Mouse (Mus musculus) kidney, postnatal 14 days (tissue): ENCODE measurements around the gene Hist1h4f.

Experiments used
- DNase-seq: peaks from one replicate; pipeline ENCODE4 v3.0.0; 2022; ENCODE audit warnings: mixed read lengths

Gene Hist1h4f

DNA sequence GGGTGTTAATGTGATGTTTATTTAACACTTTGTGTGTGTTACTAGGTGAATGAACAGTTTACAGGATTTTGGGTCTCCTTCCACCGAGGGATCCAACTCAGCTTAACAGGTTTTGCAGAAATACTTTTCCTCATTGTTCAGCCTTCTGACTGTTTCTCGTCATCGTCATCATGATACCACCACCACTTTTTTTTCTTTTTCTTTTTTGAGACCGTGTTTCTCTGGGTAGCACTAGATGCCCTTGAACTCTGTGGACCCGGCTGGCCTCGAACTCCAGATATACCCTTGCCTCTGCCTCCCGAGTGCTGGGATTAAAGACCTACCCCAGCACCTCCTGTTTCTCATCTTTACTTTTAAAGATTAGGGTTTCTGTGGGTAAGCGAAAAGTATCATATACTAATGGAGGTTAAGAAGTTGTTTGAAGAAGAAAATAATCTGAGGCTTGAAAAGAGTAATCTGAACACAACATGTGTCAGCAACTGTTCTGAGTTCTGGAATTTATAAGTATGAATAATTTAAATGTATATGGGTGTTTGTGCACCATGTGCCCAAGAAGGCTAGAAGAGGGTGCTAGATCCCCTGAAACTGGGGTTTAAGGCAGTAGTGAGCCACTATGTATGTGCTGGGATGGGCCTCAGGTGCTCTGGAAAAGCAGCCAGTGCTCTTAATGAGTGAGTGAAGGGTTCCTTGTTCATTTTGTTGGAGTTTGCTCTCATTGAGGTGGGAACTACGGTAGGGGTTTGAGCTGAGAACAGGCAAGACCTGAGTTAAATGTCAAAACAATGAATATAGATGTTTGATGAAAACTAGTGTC is 19.0 kb downstream of the Hist1h4f start:
- no peak for DNase-seq

DNA sequence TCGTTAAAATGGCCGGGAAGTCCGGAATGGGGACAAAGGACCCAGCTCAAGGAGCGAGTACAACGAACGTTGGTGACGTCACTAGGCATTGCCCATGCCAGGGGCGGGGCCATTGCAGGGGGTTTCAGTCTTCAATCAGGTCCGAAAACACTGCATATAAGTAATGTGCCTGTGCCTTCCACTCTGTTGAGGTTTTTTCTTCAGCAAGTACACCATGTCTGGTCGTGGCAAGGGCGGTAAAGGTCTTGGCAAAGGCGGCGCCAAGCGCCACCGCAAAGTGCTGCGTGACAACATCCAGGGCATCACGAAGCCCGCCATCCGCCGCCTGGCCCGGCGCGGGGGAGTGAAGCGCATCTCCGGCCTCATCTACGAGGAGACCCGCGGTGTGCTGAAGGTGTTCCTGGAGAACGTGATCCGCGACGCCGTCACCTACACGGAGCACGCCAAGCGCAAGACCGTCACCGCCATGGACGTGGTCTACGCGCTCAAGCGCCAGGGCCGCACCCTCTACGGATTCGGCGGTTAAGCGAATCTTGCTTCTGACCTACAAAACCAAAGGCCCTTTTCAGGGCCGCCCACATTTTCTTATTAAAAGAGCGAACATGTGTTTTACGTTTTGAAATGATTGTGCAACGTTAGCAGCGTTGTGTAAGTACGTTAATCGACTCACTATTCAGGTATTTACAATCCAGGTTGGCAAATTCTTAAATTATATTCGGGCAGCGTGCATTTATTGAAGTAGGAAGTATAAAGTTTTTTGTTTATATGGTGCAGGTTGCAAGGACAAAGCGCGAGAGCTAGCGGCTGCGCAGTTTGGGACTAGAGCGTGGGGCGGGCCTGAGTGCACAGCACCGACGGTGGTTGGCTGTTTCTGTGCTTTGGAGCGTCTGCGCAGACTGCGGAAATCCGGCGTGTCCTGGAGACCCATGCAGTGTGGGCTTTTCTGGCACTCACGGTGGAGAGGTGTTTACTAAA is 20.3 kb downstream of the Hist1h4f start, which contains the start of gene Hist1h4h:
Hist1h4h (plus strand) TSS at position 150 of the 975 bp plus-strand sequence.
- DNase-seq = peak; percentile 98

DNA sequence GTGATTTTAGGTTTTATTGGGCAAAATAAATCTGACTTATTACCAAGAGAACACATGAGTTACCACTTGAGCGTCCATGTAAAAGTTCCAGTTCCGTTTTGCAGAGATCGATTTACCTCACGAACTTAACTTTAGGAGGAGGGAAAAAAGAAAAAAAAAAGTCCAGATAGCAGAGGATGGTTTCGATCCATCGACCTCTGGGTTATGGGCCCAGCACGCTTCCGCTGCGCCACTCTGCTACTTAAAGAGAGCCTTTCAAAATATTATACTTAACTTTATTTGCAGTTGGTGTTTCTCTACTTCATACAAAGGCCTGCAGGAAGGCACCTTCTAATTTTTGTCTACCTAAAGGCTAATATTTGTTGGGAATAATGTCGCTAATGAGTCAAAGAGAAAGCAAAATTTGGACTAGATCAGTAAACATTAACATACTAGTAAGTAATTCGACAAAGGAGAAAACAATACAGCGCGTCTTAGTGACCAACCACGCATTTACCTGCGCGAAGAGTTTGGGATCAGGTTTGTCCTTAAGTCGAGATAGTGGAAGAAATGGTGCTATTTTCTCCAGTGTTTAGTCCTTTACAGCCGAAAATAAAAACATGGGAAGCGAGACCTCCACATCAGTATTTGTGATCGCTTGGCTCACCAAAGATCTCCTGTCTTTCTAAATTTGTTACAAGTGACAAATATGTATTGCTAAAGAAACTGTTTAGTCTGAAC is 21.1 kb downstream of the Hist1h4f start:
- peak; percentile 75 for DNase-seq

DNA sequence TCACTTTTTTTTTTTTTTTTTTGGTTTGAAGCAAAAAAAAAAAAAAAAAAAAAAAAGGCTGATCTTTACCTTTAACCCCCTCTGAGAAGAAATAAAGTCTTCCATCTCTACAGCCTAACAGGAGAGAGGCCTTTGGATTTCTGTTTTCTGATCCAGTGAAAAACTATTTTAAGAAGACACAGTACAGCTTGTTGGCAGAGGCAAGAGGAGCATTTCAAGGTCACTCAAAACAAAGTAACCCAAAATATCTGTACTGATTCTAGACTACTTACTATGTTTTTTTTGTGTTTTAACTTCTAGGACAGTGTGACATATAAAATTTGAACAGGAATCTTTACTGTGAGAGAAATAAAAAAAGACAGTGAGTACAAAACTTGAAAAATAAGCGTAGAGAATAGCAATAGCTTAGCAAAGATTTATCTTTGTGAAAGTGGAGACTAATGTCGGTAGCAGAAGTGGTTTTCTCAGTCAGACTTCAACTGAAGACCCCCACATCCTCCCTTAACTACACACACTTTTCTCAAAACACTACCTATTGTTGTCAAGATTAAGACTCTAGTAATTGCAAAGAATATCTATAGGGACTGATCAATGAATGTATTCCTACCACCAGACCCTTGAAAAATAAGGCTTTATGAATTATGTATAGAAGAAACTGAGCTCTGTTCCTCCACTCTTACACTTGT is 21.8 kb downstream of the Hist1h4f start:
- DNase-seq = no peak

DNA sequence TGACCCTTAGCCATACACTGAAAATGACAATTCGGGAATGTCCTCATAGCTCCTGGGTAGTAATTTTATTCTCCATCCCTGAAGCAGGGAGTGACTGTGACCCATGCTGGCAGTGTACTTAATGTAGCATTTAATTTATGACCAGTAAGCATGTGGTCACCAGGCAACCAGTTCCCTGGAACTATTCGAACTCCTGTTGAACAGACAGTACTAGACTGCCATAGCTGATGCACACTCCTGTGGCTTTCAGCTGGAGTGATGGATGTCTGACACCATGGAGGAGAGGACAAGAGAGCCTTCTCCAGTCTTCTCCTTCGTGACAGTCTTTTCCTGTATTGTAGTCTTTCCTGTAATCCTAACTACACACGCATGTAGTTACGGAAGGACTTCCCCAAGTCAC is 22.4 kb downstream of the Hist1h4f start:
- DNase-seq = peak; percentile 29

DNA sequence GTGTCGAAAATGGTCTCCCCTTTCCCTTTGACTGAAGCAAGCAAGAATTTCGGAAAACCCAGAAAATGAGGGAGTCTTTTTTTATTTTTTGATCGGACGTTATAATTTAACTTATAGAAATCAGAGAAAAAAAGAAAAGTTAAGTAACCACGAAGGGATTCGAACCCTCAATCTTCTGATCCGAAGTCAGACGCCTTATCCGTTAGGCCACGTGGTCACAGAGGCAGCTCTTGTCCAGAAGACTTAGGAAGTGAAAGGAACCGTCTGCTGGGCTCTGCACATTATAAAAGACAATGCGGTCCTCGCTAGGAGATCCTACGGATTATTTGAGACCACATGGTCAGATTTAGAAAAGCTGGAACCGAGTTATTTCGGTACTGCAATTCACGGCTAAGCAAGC is 25.1 kb downstream of the Hist1h4f start:
- DNase-seq = peak; percentile 93

DNA sequence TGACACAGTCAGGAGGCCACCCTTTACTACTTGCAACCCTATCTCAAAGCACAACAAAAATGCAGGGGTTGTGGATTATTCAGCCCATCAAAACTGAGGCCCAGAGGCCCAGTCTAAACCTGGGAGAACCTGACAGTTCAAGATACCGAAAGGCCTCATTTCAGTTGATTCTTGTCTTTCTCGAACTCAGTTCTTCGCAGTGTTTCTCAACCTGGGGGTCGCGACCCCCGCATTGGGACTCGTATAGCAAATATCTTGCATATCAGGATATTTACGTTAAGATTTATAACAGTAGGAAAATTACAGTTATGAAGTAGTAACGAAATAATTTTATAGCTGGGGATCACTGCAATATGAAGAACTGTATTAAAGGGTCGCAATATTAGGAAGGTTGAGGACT is 25.5 kb downstream of the Hist1h4f start:
- no peak for DNase-seq

DNA sequence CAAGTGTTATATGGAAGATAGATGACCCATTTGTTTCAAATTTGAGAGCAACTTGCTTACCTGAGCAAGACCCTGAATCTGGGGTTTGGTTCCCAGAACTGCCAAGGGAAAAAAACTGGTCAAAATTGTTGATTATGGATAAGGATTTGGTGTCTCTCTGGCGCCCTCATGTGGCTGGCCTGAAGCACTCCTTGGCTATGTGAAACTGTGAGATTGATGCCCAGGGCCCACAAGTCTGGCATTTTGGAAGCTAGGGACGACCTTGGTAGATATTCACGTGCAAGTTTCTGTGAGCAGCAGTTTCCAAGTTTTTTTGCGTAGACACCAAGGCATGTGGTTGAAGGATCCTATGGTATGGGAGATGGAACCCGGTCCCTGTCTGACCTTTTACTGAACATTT is 26.8 kb downstream of the Hist1h4f start:
- DNase-seq = peak; percentile 65

DNA sequence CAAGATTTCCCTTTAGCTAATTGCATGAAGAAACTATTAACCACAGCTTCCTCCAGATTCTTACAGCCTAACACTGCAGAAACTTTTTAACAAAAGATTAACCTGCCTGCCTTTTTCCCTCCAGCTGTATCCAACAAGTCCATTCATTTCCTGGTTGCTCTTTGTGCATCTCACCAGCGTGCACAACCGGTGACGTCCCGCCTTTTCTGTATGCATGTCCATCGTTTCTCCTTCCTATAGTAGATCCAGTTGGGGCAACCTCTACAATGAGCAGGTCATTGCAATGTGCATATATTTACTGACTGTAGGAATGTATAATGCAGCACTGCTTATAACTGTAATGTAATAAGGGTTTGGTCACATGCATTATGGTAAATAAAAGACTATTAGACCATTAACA is 27.5 kb downstream of the Hist1h4f start:
- no peak for DNase-seq

DNA sequence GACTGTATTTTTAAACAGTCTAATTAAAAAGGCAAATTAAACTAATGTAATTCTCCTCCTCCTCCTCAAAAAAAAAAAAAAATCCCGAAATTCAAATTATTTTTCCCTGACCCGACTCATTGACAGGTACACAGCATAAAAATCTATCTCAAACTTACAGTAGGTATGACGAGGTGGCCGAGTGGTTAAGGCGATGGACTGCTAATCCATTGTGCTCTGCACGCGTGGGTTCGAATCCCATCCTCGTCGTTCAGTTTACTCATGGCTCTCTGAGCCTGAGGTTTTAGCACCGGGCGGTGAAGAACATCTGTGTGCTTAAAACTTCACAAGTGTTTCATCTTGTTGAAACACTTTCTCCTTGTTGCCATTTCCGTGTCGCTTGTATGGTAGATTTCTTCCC is 29.7 kb downstream of the Hist1h4f start:
- DNase-seq = peak; percentile 82

DNA sequence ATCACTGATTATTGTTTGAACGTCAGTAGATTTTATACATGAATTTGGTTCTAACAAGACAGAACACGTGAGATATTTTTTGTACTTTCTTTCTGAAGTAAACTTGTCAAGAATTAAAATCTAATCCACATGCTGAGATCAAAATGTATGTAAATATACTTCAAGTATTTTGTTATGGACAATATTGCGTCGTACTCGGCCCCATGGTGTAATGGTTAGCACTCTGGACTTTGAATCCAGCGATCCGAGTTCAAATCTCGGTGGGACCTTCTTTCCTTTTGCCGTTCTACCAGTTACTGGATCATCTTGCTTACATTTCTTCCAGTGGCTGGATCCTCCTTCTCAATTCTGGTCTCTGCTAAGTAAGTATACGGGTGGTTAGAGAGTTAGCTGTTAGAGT is 32.0 kb downstream of the Hist1h4f start:
- DNase-seq = peak; percentile 84

DNA sequence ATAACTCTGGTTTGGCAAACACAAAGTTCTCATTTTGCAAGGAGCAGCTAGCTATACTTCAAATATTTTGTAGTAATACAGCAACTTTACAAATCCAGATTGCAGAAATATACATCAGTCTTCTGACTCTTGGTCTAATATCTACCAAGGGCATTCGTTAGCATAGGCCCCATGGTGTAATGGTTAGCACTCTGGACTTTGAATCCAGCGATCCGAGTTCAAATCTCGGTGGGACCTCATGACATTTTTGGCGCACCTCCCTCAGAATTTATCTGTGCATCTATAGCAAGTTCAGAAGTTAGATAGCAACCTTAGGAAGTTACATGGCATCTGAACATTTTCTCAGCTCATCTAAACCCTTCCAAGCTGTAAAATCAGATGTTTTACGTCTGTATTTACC is 32.6 kb downstream of the Hist1h4f start:
- peak; percentile 86 for DNase-seq

DNA sequence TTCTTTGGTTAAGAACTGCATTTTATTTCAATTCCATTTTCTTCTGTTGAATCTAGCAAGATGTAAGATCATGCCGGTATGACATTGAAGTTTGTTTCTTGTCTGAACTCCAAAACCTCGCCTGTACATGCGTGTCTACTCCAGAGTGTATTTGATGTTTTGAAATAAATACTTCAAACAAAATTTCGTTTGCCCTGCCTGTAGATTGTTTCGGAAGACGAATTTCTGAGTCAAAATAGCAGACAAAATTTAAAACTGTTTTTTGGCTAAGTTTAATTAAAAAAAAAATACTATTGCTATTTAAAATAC is 33.2 kb downstream of the Hist1h4f start:
- no peak for DNase-seq

DNA sequence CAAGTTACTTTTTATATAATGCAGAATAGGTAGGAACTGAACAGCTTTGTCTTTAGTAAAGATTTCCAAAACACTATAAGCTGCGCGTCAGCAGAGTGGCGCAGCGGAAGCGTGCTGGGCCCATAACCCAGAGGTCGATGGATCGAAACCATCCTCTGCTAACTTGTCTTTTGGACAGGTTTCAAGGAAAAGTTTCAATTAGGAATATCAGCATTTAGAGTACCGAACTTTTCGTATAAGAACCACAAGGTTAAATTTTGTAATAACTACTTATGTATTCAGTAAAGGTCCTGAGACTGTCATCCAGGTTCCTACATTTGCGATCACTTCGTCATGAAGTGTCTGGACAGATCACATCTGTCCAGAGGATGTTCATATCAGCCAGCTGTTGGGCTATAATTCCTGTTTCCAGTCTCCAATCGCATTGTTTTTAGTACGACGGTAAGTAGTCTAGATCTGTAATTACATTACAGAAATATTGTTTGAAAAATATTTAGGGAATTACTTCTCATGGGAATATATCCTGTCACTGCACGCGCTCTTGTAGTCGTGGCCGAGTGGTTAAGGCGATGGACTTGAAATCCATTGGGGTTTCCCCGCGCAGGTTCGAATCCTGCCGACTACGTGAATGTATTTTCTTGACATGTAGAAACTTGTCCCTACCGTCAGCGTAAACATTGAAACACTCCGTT is 33.7 kb downstream of the Hist1h4f start:
- DNase-seq = peak; percentile 92

DNA sequence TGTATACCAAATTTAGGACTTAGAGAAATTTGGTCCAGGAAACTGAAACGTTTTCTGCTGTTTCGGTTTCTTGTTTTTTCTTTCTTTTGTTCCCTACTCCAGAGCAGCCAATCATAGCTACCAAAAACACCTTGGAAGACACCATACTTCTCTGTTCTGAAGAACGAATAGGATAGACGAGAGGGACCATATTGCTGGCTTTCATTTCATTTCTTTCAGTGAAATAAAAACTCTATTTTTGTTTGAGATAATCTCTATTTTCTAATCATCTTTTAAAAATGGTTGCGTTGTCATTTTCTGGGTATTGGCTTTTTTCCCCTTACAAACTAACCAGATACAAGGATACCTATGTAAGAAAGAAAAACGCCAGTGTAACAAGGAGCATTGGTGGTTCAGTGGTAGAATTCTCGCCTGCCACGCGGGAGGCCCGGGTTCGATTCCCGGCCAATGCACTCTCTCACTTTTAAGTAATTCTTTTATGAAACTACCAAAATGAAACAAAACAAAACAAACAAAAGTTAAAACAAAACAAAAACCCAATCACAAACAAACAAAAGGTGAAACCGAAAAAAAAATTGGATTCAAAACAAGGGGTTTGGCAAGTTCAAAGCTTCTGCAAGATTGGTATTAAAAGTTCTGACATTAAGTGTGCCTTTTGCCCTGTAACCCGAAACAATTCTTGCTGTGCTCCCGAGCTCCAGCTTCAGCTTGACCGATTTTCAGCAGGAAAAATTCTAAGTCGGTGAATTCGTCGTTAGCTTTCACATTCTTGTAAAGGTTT is 34.4 kb downstream of the Hist1h4f start:
- DNase-seq = peak; percentile 87

DNA sequence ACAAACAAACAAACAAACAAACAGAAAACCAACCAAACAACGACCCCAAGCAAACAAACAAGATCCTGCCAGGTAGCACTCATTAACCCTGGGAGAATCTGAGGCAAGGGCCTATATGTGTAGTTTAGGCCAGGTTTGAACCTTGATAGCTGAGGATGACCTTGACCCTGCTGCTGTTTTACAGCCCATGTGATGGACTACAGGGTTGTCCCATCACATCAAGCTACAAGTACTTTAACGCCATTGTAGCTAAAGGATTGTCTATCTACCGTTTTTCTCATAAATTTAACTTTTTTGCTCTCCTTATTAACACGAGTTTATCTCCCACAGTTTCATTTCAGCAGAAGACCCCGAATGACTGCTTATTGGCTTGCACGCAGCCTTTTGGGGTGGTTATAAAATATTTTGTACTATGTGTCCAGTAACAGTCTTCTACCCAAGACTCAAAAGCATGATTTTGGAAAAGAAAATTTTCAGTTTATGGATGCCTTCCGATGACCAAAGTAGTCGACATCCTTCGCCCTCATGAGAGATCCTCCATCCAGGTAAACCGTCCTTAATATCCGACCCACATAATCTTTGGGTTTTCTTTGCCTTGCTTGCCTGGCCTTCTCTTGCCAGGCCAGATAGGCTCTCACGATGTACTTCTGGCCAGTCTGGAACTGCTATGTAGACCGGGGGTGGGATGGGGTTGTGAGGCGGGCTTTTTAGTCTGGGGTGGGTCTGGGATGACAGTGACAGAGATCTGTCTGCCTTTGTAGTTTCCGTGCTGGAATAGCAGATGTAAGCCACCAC is 35.4 kb downstream of the Hist1h4f start:
- no peak for DNase-seq

DNA sequence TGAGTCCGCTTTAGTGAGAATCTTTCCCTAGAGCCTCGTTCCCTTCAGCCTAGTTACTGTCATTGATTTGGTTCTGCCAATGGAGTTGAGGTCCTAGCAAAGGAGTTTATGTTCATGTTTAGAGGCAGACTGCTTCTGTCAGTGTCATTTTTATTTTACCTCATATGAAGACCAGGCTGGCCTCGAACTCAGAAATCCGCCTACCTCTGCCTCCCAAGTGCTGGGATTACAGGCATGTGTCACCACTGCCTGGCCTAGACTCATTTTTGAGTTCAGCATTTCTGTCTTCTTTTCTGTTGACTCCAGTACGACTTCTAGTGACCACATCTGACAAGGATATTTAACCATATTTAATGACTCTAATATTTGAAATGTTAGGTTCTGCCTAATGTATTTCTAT is 36.2 kb downstream of the Hist1h4f start:
- no peak for DNase-seq

DNA sequence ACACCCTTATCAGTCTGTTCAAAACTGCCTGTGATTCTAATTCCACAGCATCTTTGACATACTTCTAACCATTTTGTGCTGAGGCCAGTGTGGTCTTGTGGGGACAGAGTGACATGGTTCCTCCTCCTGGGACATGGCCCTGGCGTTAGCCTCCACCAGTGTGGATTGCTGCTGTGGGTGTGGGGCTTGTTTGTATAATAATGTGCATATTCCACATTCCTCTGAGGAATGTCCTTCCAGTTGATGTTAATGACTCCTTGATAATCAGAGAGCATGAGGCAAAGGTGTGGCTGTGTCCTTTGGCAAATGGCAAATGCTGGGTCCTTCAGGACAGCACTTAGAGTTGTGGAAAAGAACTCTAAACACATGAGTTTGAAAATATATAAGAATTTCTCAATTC is 37.9 kb downstream of the Hist1h4f start:
- DNase-seq = no peak

DNA sequence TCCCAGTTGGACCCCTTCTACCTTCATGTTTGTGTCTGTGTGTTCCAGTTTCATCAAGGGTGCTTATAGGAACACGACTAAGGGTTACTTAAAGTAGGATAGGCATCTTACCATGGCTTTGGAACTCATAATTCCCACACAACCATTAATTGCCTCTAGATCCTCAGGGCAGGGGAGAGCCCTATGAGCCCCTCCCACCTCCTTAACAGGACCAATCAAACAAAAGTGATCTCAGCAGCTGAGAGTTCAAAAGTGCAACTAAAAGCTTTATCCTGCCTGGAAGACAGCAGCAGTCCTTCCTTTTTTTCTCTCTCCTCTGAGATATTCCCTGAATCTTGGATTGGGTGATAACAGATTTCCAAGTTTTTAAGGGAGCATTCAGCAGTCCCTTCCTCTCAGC is 41.3 kb downstream of the Hist1h4f start:
- no peak for DNase-seq

DNA sequence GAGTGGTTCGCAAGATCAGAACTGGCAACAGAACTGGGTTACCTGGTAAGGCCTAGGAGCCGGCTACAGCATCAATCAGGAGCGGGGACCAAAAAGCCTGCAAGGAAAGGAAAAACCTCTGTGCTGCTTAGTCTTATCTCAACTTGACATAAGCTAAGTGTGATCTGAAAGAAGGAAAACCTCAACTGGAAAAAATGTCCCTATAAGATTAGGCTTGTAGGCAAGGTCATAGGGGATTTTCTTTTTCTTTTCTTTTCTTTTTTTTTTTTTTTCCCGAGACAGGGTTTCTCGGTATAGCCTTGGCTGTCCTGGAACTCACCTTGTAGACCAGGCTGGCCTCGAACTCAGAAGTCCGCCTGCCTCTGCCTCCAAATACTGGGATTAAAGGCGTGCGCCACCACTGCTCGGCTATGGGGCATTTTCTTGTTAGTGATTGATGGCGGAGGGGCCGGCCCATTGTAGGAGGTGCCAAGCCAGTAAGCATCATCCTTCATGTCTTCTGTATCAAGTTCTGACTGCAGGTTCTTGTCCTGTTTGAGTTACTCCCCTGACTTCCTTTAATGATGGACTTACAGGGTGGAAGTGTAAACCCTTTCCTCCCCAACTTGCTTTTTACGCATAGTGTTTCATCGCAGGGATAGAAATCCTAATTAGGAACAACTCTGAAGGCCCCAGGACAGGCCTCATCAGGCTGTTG is 44.5 kb downstream of the Hist1h4f start:
- DNase-seq = no peak
